Mouse (Mus musculus) heart, adult 8-10 months (tissue): ENCODE measurements around the gene Scfd1. TPM values are rescaled to one million over a fixed set of nuclear protein-coding genes. Genes with fewer than 3 reads are reported as not detected.

Experiments
- DNase-seq: peaks from one replicate; pipeline ENCODE4 v3.0.0; 2022; ENCODE audit warnings: low spot score
- total RNA-seq, 4 experiments: library from RNA; stranded (reverse); gene quantifications; 2 replicates each; pipeline ENCODE4 v1.2.4; 2022

The Scfd1 gene
- total RNA-seq, result 10 to 100 TPM; 22.2 to 25.6 (median 22.6) TPM

- DNase-seq, result peak; percentile 91
Measured at GRCm38 (mm10) chr12:51377003-51377887, at the start of gene Scfd1. Scfd1 (plus strand) TSS chr12:51377510.

DNA sequence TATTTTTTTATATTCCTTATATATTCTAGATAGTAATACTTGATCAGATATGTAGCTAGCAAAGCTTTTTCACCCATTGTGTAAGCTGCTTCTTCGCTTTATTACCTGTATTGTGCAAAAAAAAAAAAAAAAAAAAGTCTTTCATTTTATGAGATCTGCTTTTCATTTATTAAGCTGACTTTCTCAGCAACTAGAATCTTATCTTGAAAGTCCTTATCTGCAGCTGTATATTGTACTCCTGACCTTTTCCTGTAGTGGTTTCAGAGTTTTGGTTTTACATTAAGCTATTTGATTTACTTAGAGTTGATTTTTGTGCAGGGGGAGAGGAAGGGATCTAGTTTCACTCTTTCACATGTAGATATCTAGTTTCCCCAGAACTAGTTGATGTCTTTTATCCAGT lies 40.3 kb upstream of the Scfd1 start:
- DNase-seq, result no peak

DNA sequence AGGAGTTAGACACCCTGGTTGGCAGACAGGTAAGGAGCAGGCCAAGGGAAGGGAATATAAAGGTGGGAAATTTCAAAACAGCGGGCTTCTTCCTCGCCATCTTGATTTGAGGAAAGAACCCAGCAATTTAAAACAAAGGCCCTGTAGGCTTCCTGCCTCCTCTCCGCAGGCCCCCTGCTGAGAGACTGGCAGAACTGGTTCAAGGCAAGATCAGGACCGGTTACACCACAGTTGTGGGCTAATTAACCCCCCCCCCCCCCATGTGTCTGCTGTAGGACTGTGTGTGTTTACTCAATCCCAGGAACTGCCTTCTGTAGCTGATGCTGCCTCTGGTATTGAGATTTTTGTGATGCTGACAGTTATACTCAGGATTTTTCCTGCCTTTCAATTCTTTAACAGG lies 31.2 kb upstream of the Scfd1 start:
- no peak for DNase-seq

GRCm38 (mm10) chr12:51347988-51348697 lies 29.2 kb upstream of the Scfd1 start, which contains the start of gene G2e3:
G2e3 (plus strand) TSS chr12:51348061.
- peak; percentile 91 for DNase-seq

DNA sequence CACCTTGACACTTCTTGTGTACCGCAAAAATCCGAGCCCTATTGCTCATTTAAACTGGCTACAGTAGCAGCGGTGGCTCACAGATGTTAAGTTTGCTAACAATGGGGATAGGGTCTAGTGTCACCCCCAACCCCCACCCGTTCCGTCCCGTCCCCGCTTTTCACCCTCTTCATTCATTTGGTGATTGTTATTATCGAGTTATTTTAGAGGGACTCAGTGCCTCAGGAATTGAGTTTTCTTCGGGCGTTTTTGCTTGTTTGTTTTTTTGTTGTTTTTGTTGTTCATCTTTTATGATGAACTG lies 28.7 kb upstream of the Scfd1 start:
- peak; percentile 12 for DNase-seq

DNA sequence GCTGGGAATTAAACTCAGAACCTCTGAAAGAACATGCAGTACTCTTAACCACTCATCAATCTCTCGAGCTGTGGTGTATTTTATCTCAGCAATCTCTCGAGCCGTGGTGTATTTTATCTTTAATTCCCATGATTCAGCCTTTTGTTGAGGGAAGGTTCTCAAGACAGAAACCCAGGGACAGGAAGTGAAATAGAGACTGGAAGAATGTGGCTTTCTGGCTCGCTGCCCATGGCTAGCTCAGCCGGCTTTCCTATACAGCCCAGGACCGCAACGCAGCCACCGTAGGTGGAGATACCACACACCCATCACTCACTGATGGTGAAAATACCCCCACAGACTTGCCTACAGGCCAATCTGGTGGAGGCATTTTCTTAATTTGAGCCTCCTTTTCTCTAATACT lies 22.0 kb upstream of the Scfd1 start:
- no peak for DNase-seq

DNA sequence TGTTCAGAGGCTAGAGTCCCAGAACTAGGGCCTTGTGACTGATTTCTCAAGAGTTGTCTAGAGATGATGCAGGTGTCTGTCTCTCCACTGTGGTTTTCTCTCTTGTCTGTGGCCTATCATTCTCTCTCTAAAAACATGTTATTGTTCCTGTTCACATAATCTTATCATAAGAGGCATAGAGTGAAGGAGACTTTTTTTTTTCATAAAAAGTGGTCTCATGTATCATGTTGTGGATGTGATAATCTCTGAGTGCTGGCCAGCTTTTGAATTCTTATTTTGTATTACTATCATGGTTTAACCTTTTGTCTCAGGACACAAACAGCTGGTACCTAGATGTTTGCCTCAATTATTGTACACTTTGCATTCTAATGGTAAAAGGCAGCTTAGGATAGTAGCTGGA lies 16.0 kb upstream of the Scfd1 start:
- DNase-seq, result no peak

- DNase-seq, result no peak
Measured at GRCm38 (mm10) chr12:51362898-51363297, 14.4 kb upstream of the Scfd1 start.

- DNase-seq, result no peak
Measured at GRCm38 (mm10) chr12:51368504-51368903, 8.8 kb upstream of the Scfd1 start.

- DNase-seq, result no peak
Measured at GRCm38 (mm10) chr12:51377888-51378190, 529 bp downstream of the Scfd1 start.

DNA sequence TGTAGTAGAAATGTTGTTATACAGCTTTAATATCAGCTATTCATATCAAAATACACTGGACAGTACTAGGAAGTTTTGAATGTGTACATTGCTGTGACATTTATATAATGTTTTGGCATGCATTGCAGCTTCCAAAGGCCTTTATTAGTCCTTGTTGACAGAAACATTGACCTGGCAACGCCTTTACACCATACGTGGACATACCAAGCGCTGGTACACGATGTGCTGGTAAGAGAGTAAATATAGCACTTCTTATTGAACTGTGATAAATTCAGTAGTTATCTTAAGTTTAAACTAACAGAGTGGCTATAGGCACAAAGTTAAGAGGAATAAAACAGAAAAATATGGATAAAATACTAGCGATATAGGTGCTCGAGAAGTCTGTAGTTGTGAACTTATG lies 22.6 kb downstream of the Scfd1 start:
- DNase-seq, result no peak

DNA sequence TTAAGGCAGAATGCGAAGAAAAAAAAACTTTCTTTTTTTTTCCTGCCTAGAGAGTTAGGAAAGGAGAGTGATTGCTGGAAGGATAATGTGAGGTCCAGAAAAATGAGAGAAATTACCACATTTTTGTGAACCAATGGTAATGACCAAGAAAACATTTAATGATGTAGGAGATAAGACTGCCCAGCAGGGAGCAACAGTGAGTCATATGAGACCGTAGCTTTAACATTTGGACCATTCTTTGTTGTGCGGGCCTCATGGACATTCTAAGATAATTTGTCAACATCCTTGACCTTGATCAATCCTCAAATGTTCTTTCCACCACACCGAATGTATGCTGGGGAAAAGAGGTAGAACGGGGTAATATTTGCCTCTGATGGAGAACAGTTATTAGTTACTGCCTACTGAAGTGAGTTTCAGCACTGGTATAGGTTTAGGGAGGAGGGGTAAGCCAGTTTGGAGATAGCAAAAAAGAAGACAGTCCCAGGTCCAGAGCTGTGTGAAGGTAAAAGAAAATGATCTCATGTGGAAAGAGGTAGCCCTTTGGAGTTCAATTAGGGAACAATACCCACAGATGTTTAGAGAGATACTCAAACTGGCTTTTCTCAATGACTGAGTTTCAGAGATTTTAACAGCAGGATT lies 24.9 kb downstream of the Scfd1 start:
- DNase-seq, result no peak

GRCm38 (mm10) chr12:51403987-51404586 lies 26.8 kb downstream of the Scfd1 start:
- no peak for DNase-seq

- no peak for DNase-seq
Measured at GRCm38 (mm10) chr12:51411362-51411761, 34.1 kb downstream of the Scfd1 start.

DNA sequence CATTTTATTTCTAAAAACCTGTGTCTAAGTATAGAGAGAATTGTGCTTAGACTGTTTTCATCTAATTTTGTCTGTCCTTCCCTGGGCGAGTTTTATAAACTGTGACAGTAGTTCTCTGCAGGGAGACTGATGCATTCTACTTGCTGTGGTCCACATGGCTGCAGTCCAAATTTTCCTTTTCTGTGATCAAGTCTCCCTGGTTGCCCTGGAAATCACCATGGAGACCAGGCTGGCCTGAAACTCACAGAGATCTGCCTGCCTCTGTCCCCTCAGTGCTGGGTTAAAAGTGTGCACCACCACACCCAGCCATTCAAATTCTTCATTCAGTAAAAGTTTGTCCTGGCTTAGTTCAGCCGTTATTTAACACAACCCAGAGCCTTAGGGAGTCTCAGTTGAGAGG lies 60.2 kb downstream of the Scfd1 start:
- no peak for DNase-seq

DNA sequence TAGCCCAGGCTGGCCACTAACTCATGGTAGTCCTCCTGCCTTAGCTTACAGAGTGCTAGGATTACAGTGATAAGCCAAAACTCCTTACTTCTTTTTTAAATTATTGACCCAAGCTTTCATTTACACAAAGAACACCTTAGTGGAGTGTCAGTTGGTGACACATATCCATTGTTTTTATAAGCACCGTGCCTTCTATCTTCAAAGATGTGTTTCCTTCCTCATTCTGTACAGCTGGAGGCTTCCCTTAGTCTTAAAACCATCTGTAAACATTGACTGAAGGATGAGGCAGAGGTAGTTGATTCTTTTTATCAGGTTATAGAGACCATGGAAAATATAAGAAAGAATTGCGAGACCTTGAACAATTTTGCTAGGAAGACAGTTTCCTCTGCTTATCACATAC lies 61.0 kb downstream of the Scfd1 start:
- DNase-seq, result no peak

GRCm38 (mm10) chr12:51449303-51449702 lies 72.0 kb downstream of the Scfd1 start:
- no peak for DNase-seq

GRCm38 (mm10) chr12:51470881-51471280 lies 93.6 kb downstream of the Scfd1 start:
- no peak for DNase-seq

DNA sequence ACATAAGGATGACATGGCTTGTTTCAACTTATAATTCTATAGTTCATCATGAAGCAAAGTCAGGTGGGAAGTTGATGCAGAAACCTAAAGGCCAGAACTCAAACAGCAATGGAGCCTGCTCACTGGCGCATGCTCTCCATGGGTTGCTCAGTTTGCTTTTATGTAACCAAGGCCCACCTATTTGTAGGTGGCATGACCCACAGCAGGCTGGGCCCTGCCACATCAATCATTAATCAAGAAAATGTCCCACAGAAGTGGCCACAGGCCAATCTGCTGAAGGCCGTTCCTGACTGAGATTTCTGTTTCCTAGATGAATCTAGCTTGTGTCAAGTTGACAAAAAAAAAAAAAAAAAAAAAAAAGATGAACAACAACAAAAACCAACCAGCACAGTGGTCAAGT lies 103.9 kb downstream of the Scfd1 start:
- no peak for DNase-seq

DNA sequence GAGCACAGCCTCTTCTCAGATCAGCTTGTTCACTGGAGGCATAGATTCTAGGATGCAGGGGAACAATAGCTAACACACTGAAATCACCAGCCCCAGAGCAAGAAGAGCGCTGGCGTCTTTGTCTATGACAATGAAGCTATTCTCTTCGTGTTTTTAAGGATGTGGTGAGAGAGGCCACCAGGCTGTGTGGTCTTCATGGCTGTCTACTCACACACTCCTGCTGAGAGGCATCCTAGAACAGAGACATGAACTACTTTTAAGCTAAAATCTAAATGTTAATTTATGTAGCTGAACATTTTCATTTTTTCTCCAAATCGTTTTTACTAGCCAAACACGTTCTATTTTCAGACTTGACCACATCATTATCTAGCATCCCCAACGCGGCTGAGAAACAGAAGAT lies 114.7 kb downstream of the Scfd1 start:
- no peak for DNase-seq

GRCm38 (mm10) chr12:51493476-51493875 lies 116.2 kb downstream of the Scfd1 start:
- no peak for DNase-seq

DNA sequence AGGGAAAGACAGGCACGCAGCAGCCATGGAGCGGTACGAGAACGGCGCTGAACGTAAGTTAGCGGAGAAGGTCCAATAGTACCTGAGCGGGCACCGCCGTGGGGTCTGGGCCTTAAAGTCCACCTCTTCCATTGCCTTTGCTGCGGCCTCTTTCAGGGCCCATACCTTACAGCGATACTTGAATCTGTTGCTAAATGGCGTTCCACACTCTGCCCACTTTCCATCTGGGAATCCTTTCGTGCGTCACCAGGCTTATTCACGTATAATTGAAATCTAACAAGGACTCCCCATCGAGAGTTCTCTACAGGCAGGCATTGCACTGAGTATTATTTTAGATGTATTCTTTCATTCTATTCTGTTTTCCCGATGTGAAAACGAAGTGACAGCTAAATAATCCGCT lies 117.3 kb downstream of the Scfd1 start:
- no peak for DNase-seq
